Mouse (Mus musculus) cerebellum, adult 9-11 months (tissue): ENCODE data around the gene Tceal9.

Source experiments
- DNase-seq: peaks from one replicate; pipeline ENCODE4 v3.0.0; 2022

Gene Tceal9

DNA sequence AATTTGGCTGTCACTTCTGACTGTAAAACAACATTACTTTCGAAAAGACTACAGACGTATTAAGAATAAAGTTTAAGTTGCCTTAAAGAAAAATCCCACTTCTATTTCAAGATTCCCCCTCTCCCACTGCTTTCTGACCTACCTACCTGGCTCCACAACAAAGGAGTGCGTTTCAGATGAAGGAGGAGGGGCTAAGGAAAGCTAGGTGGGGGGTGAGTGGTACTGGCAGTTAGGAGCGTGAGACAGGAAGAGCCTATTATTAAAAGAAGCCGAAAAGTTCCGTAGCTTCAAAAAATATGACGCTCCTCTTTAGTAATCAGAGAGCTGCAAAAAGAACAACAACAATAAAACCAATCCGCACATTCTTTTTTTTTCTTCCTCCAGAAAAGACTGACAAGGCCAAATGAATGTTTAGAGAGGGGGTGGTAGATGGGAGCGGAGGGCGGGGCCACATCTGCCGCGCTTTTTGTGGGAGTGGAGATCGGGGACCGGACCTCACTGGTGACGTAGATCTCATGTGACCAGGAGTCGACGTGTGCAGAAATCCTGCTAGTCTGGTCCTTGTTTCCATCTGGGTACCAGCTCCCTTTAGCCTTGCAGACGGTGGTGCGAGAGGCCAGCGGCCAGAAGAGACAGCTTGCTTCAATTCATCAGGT lies at the start of gene Tceal9:
Gene Tceal9 (plus strand): TSS at position 506 of the 656 bp plus-strand sequence.
- DNase-seq, result peak; percentile 80

DNA sequence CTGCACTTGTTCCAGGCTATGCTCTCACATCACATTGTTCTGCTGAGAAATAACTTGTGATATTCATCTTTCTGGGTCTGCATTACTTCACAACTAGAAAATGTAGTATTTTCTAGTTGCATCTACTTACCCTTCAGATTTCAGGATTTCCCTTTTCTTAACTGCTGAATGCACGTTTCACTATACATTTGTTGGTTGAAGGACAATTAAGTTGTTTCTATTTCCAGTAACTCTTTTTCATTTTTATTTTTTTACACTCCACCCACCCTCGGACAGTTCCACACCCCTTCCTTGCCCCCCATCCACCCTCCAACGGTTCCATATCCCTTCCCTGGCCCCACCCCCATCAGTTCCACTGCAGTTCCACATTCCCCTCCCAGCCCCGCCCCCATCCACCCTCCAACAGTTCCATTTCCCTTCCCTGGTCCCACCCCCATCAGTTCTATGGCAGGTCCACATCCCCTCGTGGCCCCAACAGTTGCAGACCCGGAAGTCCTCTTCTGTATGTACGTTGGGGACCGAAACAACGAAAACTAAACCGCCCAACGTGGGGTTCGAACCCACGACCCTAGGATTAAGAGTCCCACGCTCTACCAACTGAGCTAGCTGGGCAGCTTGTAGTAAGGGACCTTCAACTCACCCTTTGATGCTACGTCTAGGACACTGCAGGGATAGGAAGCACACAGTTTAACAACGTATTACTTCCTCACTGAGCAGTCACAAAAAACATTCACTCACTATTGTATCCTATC lies 49.5 kb upstream of the Tceal9 start:
- DNase-seq, result no peak

DNA sequence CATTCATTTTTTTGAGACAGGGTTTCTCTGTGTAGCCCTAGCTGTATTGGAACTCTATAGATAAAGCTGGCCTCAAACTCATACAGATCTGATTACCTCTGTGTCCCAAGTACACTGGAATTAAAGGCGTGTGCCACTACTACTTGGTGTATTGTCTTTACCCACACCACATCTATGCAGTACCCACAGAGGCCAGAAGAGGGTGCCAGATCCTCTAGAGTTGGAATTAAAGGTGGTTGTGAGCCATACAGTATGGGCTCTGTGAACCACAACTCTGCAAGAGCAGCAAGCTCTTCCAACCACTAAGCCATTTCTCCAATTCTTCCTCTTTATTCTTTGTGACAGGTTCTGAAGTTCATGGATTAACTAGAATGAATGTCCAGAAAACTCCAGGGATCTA lies 48.0 kb upstream of the Tceal9 start:
- no peak for DNase-seq

DNA sequence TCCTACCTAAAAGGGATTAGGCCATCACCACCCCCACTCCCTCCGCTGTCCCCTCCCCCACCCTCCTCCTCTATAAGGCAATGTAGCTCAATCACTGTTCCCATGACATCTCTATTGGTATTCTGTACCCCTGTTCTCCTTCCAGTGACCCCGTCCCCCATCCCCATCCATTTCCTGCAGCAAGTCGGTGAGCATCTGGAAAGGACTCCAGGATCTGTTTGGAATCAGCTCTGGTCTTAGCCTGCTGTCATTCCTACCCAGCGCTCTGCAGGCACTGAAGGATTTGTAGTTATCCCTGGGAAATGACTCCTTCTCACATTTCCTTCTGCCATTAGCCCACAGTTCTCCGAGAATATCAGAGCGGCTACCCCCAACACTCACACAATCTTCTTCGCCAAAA lies 41.6 kb upstream of the Tceal9 start:
- DNase-seq, result no peak

DNA sequence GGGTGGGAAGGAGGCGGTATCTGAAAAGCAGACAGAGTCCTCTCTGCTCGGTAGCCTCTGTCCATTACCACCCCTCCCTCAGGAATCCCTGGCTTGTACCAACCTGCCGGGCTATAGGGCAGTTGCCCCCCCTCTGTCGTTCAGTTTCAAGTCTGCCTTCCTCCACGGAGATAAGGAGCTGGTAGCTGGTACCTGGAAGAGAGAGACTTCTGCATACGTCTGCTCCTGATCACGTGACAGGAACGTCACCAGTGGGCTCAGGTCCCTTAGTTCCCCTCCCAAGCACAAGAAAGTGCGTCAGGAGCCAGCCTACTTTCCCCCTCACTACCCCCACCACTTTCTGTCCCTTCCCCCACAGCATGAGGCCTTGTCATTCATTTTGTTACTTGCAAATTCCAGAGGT lies 41.2 kb upstream of the Tceal9 start, which contains the start of gene Tceal5:
Gene Tceal5 (minus strand): TSS at position 213 of the 403 bp plus-strand sequence.
- DNase-seq, result peak; percentile 81

DNA sequence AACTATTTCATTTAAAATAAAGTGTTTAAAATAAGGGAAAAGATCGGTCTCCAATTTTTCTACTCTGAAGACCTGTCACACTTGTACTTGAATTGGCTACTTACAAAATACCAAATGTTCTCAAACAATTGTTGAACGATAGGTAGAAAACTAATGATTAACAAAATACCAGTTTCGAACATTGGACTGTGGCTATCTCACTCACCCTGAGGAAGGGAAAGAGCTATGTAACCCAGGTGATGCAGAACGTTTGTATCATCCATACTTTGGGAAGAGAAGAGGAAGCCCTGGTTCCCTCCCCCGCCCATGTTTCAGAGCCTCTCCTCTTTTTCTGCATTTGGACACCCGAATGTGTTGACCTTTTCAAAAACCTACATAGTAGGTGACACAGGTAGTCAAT lies 40.5 kb upstream of the Tceal9 start:
- DNase-seq, result no peak

DNA sequence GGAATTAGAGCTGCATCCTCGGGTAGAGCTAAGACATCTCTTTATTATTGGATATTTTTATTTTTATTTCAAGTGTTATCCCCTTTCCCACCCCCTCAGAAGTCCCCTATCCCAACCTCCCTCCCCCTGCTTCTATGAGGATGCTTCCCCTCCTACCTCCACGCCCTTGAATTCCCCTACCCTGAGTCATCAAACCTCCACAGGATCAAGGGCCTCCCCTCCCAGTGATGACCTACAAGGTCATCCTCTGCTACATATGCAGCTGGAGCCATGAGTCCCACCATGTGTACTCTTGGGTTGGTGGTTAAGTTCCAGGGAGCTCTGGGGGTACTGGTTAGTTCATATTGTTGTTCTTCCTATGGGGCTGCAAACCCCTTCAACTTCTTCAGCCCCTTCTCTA lies 31.5 kb upstream of the Tceal9 start:
- no peak for DNase-seq

DNA sequence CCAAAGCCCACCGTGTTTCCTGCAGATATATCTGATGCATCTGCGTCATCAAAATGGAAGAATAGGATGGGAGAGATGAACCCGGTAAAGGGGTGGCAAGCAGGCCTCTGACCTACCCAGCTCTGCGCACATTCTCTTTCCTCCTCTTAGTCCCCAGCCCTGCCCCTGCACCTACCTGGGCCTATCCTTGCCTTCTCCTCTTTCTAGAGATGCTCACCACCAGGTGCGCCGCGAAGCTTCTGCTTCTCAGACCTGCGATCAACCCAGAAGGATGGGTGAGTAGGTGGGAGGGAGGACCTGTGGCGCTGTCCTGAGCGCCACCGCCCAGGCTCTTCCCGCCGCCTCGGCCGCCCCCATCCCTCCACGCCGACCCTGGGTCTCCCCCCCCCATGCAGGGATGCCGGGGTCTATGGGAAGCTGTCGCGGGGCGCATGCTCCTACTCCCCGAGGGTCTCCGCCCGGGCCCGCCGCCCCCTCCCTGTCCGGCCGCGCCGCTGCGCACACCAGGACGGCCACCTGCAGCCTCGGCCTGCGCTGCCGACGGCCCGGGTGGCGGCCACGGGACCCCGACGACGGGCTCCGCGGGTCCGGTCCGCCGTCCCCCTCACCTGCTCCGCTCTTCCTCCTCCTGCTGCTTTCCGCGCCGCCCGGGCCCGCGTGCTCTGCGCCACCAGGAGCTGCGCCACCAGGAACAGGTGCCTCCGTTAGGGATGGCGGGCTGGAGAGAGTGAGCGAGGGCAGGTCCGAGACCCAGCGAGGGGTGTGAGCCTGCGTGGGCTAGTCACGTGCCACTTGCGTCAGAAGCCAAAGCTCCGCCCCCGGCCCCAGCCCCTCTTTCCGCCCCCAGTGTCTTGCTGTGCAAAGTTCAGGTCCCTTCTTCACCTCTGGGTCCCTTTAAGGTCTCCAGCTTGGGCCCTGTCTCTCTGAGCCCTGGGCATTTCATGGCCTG lies 29.9 kb upstream of the Tceal9 start, which contains the start of the genes Tceal7 and Bex1:
Gene Tceal7 (plus strand): TSS at position 51 of the 949 bp plus-strand sequence.
Gene Bex1 (minus strand): TSS at position 785 of the 949 bp plus-strand sequence.
- peak; percentile 30 for DNase-seq

DNA sequence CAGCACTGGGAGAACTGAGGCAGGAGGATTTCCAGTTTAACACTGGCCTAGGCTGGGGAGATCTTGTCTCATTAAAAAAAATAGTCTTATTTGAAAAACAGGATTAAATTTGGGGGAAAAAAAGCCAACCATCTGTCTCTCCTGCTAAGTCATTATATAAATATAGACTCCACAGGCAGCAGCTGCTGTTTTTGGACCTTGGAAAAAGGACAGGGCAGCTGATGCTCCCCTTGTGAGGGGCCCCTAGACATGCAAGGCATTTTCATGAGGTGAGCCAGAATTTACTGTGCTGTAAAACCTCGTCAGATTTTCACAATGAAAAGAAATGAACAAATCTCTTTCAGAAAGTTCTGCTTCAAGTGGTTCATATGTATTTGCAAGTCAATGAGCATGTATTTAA lies 28.6 kb upstream of the Tceal9 start:
- no peak for DNase-seq

DNA sequence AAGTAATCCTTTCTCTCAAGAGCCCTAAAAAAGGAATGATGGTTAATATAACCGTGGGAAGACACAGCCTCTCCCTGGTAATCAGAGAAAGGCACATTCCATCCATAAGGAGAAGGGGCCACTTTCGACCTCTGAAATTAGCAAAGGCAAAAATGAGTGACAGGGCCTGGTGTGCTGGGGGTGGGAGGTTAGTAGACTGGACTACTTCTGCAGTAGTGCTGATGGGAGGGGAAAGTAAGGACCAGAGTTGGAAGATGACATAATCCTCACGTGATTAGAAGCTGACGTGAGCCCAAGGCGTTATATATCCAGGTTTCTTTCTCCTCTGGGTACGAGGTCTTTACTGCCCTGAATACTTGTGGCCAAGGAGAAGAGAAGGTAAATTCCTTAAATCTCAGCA lies 21.2 kb upstream of the Tceal9 start:
- DNase-seq, result no peak

DNA sequence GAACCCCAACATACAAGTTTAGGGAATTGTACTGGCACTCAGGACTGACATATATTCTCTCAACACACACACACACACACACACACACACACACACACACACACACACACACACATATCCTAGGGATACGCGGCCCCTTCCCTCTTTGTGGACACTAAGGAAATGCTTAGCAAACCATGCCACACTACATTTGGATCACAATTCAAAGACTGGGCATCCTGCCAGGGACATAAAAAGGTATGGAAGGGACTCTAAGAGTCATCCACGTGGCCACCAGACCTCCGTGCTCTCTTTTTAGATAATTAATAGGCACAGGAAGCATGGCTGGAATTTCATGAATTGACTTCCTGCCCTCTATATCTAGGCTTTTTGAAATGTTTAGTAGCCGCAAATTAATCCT lies 17.1 kb upstream of the Tceal9 start:
- no peak for DNase-seq

DNA sequence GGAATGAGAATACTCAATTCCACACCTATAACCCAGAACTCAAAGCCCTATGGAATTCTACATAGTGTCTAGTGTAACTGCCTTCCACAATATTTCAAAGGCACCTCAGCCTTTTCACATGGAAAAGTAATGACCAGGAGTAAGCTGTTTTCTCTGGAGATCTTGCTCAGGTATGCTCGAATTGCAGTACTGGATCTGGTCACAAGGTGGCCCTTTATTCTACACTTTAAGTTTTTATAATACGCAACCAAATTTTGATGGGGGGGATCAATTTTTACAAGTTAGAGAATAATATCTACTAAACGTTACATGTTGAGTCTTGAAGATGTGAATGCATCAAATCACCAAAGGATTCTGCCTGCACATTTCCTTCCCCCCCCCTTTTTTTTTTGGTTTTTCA lies 6.8 kb upstream of the Tceal9 start:
- peak; percentile 12 for DNase-seq

DNA sequence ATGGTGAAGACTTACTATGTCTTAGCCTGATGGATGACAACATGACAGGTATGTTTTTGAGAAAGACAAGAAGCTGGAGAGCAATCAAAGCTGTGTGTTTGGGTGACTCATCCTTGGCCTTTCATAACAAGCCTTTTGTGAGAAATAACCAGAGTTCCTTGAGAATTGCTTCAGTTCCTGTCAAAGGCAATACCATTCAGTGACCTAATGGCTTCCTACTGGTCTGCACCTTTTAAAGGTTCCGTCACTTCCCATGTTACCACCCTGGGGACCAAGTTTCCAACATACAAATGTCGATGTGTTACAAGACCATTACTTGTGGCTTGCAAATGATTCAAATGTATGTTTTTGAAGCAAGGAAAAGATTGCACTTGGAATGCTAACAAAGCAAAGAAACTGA lies 1.7 kb upstream of the Tceal9 start:
- no peak for DNase-seq

DNA sequence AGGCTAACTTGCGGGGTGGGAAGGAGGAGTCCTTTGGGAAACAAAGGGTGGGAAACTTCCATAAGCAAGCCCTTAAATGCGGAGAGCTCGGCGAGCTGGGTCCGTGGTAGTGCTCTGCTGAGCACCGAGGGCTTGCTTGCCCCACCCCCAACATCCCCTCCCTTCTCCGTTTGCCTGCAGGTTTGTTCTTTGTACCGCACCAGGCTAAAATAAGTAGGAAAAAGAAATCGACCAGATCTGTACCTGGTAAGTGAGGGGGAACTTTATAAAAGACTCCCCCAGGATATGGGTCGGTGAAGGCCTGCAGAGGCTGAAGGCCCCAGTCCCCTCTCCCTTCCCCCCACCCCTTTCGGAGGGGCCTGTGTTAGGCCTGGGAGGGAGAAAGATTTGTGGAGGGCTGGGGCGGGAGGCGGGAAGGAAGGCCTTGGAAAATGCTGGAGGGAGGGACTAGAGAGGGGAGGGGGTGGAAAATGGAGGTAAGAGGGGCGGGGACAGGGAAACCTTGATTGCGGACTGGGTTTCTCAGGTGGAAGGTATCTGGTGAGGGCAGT lies 717 bp downstream of the Tceal9 start:
- DNase-seq, result peak; percentile 38

DNA sequence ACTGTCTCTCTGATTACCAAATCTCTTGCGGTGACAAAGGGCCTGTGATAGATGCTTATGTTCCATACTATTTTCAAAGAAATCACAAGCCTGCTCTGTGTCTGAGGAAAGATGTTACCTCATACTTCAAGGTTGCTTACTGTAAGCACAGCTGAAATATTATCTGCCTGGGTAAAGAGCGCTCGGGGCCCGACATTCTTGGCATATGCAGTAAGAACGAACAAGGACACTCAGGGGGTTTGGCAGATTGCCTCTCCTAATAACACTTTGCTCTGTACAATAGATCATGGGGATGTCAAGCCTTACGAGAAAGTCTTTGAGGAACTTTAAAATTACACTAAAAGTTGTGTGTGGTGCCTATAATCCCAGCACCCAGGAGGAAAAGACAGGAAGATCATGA lies 3.9 kb downstream of the Tceal9 start:
- DNase-seq, result no peak

DNA sequence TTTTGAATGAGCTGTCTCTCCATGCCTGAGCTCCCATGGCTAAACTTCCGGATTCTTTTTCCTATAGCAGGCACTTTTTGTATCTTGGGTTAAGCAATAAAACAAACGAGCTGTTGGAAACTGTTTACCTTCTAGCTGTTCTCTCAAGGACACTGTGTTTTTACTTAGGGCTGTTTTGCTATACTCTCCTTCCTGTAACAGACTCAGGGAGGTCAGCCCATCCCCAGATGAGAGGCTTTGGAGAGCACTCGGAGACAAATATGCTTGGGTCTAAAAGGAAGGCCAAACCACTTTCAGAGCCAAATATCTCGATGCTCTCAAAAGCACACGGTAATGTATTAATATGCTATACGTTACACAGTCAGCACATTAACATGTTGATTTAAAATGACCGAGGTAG lies 4.8 kb downstream of the Tceal9 start:
- no peak for DNase-seq

DNA sequence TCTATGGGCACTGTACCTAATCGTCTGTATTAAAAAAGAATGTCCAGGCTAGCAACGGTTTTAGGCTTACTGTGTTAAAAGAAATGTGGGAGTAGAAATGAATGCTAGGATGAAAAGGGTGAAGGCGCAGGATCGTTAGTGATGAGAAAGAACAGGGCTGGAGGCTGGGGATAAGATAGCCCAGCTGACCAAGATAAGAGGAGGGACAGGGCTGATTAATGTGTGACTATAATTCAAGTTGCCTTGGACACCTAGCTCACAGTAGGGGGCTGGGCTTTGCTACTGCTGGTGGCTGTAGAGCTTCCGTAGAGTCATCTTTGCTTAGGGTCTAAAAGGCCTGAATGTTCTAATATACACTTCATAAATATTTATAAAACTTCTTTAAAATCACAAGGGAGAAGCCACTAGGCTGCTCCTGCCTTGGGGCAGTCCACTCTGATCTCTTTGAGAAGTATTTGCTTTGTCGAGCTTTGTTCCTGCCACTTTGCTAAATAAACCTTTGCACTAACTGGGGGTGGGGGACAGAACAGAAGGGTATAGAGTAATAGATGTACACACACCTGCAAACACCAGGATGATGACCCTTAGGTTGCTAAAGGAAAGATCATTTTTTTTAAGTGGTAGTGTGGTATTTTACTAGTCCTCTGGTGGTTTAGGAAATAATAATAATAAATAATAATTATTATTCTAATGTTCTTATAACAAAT lies 7.3 kb downstream of the Tceal9 start:
- DNase-seq, result no peak

DNA sequence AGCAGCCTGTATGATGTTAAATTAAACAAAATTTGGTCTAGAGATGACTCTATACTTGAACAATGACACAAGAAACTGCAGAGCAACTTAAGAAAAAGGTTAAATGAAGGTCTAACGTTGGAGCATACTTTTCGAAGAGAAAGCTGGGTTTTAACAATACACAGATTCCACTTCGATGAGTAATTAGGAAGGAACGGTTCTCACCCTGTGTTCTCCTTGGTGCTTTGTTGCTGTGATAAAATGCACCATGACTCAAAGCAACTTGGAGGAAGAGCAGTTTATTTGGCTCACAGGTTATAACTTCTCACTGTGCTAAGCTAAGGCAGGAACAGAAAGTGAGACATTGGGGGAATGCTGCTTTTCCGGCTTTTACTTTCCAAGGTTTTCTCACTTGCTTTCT lies 22.8 kb downstream of the Tceal9 start:
- DNase-seq, result no peak

DNA sequence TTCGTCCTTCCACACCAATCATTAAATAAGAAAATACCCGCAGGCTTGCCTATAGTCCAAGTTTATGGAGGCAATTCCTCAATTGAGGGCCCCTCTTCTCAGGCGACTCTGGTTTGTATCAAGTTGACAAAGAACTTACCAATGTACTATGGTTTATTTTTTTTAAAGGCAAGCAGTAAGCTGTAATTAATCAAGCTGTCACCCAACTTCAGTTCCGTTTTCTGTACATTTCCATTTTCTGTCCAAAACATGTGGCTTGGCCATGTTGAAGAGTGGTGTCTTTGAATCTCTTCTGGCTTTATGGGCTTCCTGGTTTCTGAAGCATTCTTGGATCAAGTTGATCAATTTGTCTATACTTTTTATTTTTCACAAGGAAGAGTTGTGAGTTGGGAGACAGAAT lies 23.3 kb downstream of the Tceal9 start:
- no peak for DNase-seq

DNA sequence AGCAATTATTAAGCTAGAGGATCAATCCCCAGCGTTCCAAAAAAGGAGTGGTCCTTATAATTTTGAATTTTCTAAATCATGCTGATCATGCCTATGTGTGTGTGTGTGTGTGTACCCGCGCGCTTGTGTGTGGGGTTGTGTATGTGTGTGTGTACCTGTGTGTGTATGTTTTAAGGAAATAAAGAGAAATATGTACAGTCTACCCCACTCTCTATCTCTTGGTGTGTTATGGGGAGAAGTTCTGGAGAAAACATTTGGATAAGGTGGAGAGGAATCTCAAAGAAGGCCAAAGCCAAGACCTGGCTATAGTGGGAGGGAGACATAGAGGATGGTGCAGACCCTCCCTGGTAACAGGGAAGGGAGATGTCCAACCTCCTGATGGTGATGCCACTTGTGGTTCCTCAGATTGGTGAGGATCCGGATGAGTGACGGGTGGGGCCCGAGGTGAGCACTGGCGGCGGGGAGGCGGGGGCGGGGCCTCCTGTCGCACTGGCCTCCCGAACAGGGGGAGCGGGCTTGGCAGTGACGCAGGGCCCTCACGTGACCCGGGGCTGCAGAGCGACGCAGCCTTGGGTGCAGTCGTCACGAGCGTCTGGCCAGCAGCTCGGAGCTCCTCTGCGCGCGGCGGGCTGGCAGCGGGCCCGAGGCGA lies 25.0 kb downstream of the Tceal9 start, which contains the start of gene Bex3:
Gene Bex3 (plus strand): TSS at position 511 of the 650 bp plus-strand sequence.
- peak; percentile 83 for DNase-seq

DNA sequence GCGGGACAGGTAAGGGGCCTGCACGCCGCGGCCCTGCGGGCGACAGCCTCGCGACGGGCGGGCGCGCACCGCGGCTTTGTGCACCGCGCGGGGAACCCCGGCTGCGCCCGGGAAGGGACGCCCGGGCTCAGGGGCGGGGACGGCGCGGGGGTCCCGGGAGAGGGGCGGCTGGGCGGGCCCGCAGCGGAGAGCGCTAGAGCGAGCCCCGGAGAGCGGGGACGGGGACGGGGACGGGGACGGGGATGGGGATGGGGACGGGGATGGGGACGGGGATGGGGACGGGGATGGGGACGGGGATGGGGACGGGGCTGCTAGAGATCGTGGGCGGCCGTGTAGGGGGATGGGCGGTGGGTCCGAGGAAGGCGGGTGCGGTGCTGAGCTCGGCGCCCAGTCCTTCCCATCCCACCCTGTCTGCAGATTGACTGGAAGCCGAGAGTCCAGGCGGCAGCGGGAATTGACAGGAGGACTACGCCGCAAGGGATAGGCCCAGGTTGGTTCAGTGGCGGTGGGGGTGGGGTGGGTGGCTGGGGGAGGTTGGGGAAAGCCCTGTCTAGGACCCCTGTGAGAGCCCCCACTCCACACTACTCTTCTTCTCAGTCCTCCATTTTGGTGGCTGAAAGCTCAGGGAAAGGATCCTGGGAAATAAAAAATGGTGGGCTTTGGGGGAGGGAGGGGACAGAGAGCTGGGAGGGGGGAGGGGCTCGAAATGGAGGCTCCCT lies 25.7 kb downstream of the Tceal9 start:
- peak; percentile 34 for DNase-seq
